Mouse (Mus musculus) liver, adult 2 months (tissue): Measurements from ENCODE around the gene Sh3bp4.

Experiments used
- CTCF ChIP-seq: fragments of 200-500 bp; IDR thresholded peaks from 2 replicates; pipeline ENCODE4 v1.5.1; 2011; ENCODE audit warnings: low read depth, low read length, control low read depth
- POLR2A ChIP-seq: fragments of 200-500 bp; IDR thresholded peaks from 2 replicates; pipeline ENCODE4 v1.6.1; 2011; ENCODE audit warnings: low read length, control low read depth; ENCODE audit not compliant: insufficient read depth; ENCODE audit errors: extremely low read depth

DNA sequence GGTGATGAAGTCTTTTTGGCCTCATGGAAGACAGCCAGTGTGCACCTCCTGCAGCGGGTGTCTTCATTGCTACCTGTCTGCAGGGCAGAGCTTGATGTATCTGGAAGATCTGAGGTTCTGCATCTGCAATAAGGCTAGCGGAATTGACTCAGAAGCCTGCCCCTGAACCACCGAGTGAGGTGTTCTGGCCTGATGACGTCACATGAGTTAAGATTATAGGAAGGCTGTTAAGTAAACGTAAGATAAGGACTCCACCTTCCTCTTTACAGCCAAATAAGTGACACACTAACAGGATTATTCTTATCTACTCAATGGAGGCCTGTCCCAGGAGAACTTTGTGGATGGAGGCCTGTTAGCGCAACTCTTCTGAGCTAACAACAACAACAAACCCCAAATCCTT is 4.5 kb downstream of the Sh3bp4 start:
- TF ChIP-seq POLR2A (no peak), CTCF (no peak)
